Mouse (Mus musculus) 3134 (cell line): ENCODE results near the gene Ctsa.
"Not testable (repeated sequence)": the region's sequence is repeated elsewhere in the genome, so short reads cannot be mapped to it uniquely, and the experiment has no call there.

Experiments used
- DNase-seq: peaks from one replicate; pipeline ENCODE4 v3.0.0-alpha.2; 2011; ENCODE audit warnings: low spot score; ENCODE audit not compliant: insufficient read length; ENCODE audit errors: extremely low read depth

Gene Ctsa

GRCm38 (mm10) chr2:164835164-164835563, 2.5 kb downstream of the Ctsa start:
- no peak for DNase-seq

DNA sequence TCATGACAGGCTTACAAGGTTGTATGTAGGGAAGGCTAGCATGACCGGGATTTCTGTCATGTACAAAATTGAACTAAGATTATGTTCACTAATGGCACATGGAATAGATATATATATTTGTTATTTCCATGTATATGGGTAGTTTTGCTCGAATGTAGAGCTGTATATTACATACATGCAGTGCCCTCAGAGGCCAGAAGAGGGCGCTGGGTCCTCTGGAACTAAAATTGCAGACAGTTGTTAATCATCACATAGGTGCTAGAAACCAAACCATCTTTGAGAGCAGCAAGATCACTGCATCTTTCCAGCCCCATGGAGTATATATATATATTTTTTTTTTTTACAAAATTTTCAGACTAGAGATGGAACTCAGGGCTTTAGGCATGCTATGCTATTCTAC, 13.1 kb downstream of the Ctsa start:
- DNase-seq = no peak

DNA sequence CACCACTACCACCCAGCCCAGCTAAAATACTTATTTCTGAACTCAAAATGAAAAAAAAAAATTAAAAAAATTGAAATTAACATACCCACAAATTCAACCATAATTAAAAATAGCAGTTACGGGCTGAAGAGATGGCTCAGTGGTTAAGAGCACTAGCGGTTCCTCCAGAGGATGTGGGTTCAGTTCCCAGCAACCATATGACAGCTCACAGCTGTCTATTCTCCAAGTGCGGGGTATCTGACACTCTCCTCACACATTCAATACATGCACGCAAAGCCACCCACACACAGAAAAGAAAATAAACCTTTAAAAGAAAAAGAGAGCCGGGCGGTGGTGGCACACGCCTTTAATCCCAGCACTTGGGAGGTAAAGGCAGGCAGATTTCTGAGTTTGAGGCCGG, 17.4 kb downstream of the Ctsa start:
- DNase-seq = no peak

DNA sequence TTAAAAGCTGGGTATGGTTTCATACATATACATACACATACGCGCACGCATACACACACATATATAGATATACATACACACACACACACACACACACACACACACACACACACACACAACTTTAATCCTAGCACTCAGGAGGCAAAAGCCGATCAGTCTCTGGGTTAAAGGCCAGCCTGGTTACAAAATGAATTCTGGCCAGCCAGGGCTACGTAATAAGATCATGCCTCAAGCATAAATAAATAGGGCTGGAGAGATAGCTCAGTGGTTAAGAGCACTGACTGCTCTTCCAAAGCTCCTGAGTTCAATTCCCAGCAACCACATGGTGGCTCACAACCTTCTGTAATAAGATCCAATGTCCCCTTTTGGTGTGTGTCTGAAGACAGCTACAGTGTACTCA, 22.9 kb downstream of the Ctsa start:
- DNase-seq = not testable (repeated sequence)

- DNase-seq = no peak
Measured at GRCm38 (mm10) chr2:164856309-164857100, 23.8 kb downstream of the Ctsa start.

DNA sequence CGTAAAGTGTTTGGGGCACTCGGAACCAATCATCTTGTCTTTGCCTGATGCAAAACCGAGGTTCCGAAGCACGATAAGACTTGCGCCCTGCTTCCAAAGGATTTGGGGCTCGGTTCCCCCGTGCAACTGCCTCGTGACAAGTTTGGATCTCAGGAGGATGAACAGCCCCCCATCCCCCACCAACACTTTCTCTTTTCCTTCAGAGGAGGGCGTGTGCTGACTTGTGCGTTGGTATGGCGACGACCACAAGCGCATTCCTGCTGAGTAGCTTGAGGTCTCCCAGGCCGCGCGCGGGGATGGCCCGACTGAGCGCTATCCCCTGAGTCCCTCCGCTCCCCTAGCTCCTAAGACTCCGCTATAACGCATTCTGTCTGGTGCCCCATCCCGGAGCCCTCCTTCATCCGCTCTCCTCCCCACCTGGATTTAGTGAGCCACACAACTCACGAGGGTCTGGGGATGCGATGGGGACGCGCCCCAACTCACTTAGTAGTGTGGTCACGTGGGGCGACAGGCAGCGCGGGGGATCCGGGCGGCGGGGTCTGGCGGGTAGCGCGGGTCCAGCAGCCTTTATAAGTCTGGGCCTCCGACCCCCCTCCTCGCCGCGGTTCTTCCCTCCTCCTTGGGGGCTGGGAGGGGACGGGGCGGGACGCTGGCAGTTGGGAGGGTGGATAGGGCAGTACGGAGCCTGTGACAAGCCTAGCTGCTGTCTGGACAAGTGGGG, 24.6 kb downstream of the Ctsa start, which contains the start of gene Pltp:
Gene Pltp, minus strand, starts transcription at position 611 of the 721 bp plus-strand sequence.
- DNase-seq = no peak

GRCm38 (mm10) chr2:164857842-164858553, 25.3 kb downstream of the Ctsa start:
- DNase-seq = no peak

DNA sequence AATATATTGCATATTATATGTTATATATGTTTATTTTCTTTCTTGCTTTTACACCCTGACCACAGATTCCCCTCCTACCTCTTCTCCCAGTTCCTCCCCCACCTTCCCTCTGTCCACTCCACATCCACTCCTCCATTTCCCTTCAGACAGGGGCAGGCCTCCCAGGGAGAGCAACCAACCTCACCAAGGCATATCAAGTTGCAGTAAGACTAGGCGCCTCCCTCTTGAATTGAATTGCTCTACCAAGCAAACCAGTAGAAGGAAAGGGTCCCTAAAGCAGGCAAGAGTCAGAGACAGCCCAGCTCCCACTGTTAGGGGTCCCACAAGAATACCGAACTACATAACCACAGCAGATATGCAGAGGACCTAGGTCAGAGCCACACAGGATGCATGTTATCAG, 26.5 kb downstream of the Ctsa start:
- no peak for DNase-seq

DNA sequence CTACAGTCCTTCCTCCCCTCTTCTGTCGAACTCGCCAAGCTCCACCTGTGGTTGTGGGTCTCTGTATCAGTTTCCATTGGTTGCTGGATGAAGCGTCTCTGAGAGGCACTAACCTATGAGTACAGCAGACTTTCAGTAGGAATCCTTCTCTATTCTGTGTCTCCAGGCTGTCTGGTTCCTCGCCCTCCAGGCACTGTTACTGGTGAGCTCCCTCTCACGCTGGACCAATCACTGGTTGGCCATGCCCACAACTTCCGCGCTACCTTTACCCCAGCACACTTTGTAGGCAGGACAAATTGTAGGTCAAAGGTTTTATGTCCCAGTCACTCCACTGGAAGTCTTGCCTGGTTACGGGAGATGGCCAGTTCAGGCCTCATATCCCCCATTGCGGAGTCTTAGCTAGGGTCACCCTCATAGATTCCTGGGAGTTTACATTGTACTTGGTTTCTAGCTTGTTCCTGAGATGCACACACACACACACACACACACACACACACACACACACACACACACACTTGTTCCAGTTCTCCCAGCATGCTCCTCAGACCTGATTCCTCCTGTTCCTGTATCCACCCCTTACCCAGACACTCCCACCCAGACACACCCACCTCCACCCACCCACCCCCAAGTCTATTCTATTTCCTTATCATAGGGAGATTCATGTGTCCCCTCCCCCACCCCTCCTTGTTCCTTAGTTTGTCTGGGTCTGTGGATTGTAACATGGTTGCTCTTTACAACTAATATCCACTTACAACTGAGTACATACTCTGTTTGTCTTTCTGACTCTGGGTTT, 27.2 kb downstream of the Ctsa start:
- DNase-seq = no peak

GRCm38 (mm10) chr2:164861094-164861493, 28.4 kb downstream of the Ctsa start:
- DNase-seq = no peak

DNA sequence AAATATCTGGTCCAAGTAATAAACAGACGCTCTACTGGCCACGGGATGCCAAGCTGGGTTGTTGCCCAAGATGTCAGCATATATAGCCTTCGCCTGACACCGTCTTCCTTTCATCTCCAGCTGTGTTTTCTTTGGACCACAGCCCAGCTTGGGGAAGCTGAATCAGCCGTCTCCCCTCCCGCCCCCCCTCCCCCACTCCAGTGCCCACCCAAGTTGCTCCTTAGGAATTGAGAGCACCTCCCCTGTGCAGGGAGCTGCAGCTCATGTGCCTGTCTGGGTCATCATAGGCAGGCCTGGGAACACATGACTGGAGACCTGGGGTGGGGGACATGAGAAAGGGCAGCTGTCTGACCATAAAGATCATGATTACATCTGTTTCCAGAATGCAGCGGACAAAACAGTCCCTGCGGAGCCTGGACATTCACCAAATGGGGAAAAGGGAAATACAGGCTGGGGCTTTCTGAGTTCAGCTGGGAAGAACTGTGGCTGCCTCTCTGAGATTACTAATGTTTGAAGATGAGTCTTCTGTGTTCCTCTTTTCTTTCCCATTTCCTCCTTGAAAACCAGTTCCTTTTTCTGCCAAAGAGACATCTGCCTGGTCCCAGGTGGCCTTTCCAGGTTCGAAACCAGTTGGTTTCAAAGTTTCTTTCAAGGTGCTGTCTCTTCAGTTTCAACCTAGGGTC, 29.6 kb downstream of the Ctsa start:
- peak; percentile 35 for DNase-seq

GRCm38 (mm10) chr2:164863411-164863810, 30.7 kb downstream of the Ctsa start:
- DNase-seq = not testable (repeated sequence)

GRCm38 (mm10) chr2:164864593-164864992, 31.9 kb downstream of the Ctsa start:
- no peak for DNase-seq

- peak; percentile 84 for DNase-seq
Measured at GRCm38 (mm10) chr2:164866741-164867551, 34.3 kb downstream of the Ctsa start.

DNA sequence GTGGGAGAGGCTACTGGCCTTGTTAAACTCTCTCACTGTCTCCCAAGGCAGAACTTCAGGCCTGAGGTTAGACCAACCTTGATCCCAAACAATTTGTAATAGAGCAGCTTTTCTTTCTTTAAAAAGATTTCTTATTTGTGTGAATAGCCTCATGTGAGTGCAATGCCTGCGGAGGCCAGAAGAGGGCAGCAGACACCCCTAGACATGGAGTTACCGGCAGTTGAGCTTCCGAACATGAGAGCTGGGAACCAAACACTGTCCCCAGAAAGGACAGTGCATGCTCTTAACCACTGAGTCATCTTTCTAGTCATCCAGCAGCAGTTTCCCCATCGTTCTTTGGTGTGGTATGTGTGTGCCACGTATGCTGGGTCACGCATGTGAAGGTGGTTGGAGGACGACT, 34.9 kb downstream of the Ctsa start:
- DNase-seq = no peak

DNA sequence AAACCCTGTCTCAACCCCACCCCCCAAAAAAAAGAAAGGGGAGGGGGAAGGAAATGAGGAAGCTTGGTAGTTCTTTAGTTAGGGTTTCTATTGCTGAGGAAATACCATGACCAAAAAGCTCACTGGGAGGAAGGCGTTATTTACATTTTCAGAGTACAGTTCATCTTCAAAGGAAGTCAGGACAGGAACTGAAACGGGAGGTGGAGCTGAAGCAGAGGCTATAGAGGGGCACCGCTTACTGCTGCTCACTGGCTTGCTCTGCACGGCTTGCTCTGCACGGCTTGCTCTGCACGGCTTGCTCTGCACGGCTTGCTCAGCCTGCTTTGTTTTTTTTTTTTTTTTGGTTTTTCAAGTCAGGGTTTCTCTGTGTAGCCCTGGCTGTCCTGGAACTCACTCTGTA, 35.8 kb downstream of the Ctsa start:
- DNase-seq = no peak

- no peak for DNase-seq
Measured at GRCm38 (mm10) chr2:164871602-164872303, 39.1 kb downstream of the Ctsa start.

DNA sequence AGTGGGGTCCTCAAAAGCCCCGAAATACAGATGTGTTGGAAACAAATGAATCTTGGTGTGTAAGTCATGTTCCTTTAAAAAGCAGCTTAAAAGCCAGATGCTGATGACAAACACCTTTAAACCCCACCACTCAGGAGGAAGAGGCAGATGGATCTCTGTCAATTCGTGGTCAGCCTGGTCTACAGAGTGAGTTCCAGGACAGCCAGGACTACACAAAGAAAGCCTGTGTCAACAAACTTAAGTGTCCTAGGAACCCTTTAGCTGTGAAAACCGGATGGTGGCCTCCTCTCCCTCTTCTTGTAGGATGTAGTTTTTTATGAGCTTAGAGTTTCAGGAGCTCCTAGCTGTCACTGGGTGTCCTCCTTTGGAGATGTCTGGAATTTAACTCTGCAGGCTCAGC, 40.9 kb downstream of the Ctsa start:
- DNase-seq = no peak
